Comparison of ENCODE assay signal across 11 mouse cellular contexts in the genomic region with DNA sequence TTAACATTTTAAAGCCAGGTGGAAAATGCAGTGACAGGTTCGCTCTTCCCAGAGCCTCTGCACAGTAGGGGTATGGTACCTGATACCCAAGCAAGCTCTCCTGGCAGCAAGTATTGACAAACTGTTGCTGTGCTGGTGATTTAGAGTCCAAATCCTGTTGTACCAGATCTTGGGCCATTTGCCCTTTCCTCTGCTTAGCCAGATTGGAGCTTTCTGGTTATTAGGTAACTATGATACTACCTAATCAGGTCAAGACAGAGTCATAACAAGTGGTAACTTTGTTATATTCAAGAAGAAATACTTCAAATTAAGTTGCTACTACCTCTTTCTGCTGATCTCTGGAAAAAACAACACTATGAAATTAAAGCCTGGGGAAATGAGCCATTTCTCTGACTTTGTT. TPM values are rescaled to one million over a fixed set of nuclear protein-coding genes. Genes with fewer than 3 reads are reported as not detected.
DNase-seq lines count a peak whose midpoint lies in the region; ATAC-seq and TF ChIP-seq lines count a peak whose summit lies in the region.
"Had no signal": no experiment of that assay in that cellular context is flagged by ENCODE, and none has a peak within 500 bp of the region (broad histone marks: within the 10 kb centered on the region; RNA-seq: fewer than 3 reads in every experiment).

No protein-coding gene starts in this region.

- DNase-seq in adipocyte (ENCODE audit: low spot score) = peak; percentile 36
- no peak for DNase-seq in liver, postnatal 0 days
- no peak for DNase-seq in cerebellum, adult 11-12 months
- DNase-seq in layer of hippocampus, postnatal 10 days (ENCODE audit: low spot score in 2 of 2) = no peak
- DNase-seq in right cerebral cortex, adult 18-20 months = no peak
- DNase-seq: cerebellum, adult 11 months; thymus, adult 2 months had no signal

- TF ChIP-seq CTCF in liver, postnatal 0 days (IDR thresholded peaks at IDR 0.05; ENCODE audit: low read depth) = no peak

- peaks cover 20% of the 10 kb centered on the region for H3K36me3 ChIP-seq in heart, embryonic 15.5 days
- H3K36me3 ChIP-seq in heart, embryonic 11.5 days (ENCODE audit: control insufficient read depth, insufficient read depth, low read length) = peaks cover 10% of the 10 kb centered on the region
- peaks cover 19% of the 10 kb centered on the region for H3K36me3 ChIP-seq in hindbrain, embryonic 13.5 days
- peaks cover 28% of the 10 kb centered on the region for H3K36me3 ChIP-seq in liver, postnatal 0 days (replicated peaks; ENCODE audit: insufficient read depth, low read length)

- WGBS in heart, embryonic 15.5 days = 85% methylated on average over 1 of the region's 1 CpGs
- 86% methylated on average over 1 of the region's 1 CpGs for WGBS in heart, embryonic 11.5 days (ENCODE audit: insufficient replicate concordance)
- WGBS in hindbrain, embryonic 13.5 days = 93% methylated on average over 1 of the region's 1 CpGs
- WGBS in liver, postnatal 0 days (ENCODE audit: insufficient replicate concordance) = 86% methylated on average over 1 of the region's 1 CpGs

- 0 out of 2 replicates have a peak overlapping the region, but pooled peaks have one; percentile 6 for H3K4me3 ChIP-seq in heart, embryonic 15.5 days
- no peak overlapping the region for H3K4me3 ChIP-seq in heart, embryonic 11.5 days (ENCODE audit: low read depth, low read length)
- H3K4me3 ChIP-seq in hindbrain, embryonic 13.5 days = peak overlapping the region; percentile 77; the same call in 1 of the 2 replicates
- H3K4me3 ChIP-seq in liver, postnatal 0 days (ENCODE audit: low read depth, low read length) = 0 out of 2 replicates have a peak overlapping the region, but pooled peaks have one; percentile 97

- no peak overlapping the region for H3K9ac ChIP-seq in heart, embryonic 15.5 days
- no peak overlapping the region for H3K9ac ChIP-seq in heart, embryonic 11.5 days (ENCODE audit: low read depth, low read length)
- H3K9ac ChIP-seq in hindbrain, embryonic 13.5 days = no peak overlapping the region
- H3K9ac ChIP-seq in liver, postnatal 0 days (replicated peaks) = no peak overlapping the region

- peak overlapping the region; percentile 95 for H3K4me2 ChIP-seq in heart, embryonic 15.5 days
- no peak overlapping the region for H3K4me2 ChIP-seq in heart, embryonic 11.5 days
- peak overlapping the region; percentile 91; the same call in 1 of the 2 replicates for H3K4me2 ChIP-seq in hindbrain, embryonic 13.5 days
- peak overlapping the region; percentile 98; the same call in 1 of the 2 replicates for H3K4me2 ChIP-seq in liver, postnatal 0 days (ENCODE audit: low read depth, low read length)

- ATAC-seq in heart, embryonic 15.5 days (replicated peaks; ENCODE audit: insufficient number of reproducible peaks, insufficient read depth, low FRiP score, low read depth) = no peak
- ATAC-seq in heart, embryonic 11.5 days (replicated peaks; ENCODE audit: insufficient number of reproducible peaks, low FRiP score, low TSS enrichment) = no peak
- ATAC-seq in hindbrain, embryonic 13.5 days (ENCODE audit: low FRiP score) = no peak
- ATAC-seq in liver, postnatal 0 days = no peak

- H3K9me3 ChIP-seq in heart, embryonic 15.5 days (replicated peaks) = no peaks in the 10 kb centered on the region
- no peaks in the 10 kb centered on the region for H3K9me3 ChIP-seq in heart, embryonic 11.5 days (replicated peaks; ENCODE audit: control insufficient read depth, low read length)
- H3K9me3 ChIP-seq in hindbrain, embryonic 13.5 days = no peaks in the 10 kb centered on the region
- H3K9me3 ChIP-seq in liver, postnatal 0 days (ENCODE audit: low read length) = no peaks in the 10 kb centered on the region

- TF ChIP-seq EP300 in liver, postnatal 0 days (IDR thresholded peaks at IDR 0.05; ENCODE audit: low read depth) = no peak

- peaks cover 25% of the 10 kb centered on the region for H3K4me1 ChIP-seq in heart, embryonic 15.5 days (replicated peaks)
- peaks cover 14% of the 10 kb centered on the region for H3K4me1 ChIP-seq in heart, embryonic 11.5 days (ENCODE audit: control insufficient read depth, insufficient read depth, low read length)
- H3K4me1 ChIP-seq in hindbrain, embryonic 13.5 days (replicated peaks) = peaks cover 28% of the 10 kb centered on the region
- H3K4me1 ChIP-seq in liver, postnatal 0 days (ENCODE audit: insufficient read depth) = peaks cover 18% of the 10 kb centered on the region

- no peaks in the 10 kb centered on the region for H3K27me3 ChIP-seq in heart, embryonic 15.5 days
- no peaks in the 10 kb centered on the region for H3K27me3 ChIP-seq in heart, embryonic 11.5 days (ENCODE audit: control insufficient read depth, insufficient read depth, low read length)
- H3K27me3 ChIP-seq in hindbrain, embryonic 13.5 days = no peaks in the 10 kb centered on the region
- H3K27me3 ChIP-seq in liver, postnatal 0 days (ENCODE audit: insufficient read depth, low read length) = no peaks in the 10 kb centered on the region

- no peak overlapping the region for H3K27ac ChIP-seq in heart, embryonic 15.5 days
- H3K27ac ChIP-seq in heart, embryonic 11.5 days (ENCODE audit: low read depth, low read length) = no peak overlapping the region
- no peak overlapping the region for H3K27ac ChIP-seq in hindbrain, embryonic 13.5 days
- H3K27ac ChIP-seq in liver, postnatal 0 days (ENCODE audit: low read depth) = no peak overlapping the region
- H3K27ac ChIP-seq: left cerebral cortex, adult 2 months had no signal

RNA-seq across cellular contexts. Expression of a gene that starts 1.6 kb away (rescaled TPM):
- polyA plus RNA-seq in heart, embryonic 15.5 days (2015; fragmentation: Nextera tagmentation; extraction: Ambion mirVana) = 28.9 and 30.9 TPM in 2 replicates
- 33.2 and 38.6 TPM in 2 replicates for polyA plus RNA-seq in heart, embryonic 11.5 days (2014; fragmentation: Nextera tagmentation; extraction: Ambion mirVana)
- polyA plus RNA-seq in hindbrain, embryonic 13.5 days (2015; fragmentation: Nextera tagmentation; extraction: Ambion mirVana) = 31.0 and 32.8 TPM in 2 replicates
- 20.0 and 21.3 TPM in 2 replicates for polyA plus RNA-seq in liver, postnatal 0 days (2015; fragmentation: Nextera tagmentation; extraction: Ambion mirVana)
- total RNA-seq in layer of hippocampus, postnatal 10 days (2021) = 10 to 100 TPM; 19.7 to 21.6 TPM

RNA-seq across cellular contexts. Expression of a gene that starts 1.6 kb away (rescaled TPM):
- polyA plus RNA-seq in heart, embryonic 15.5 days (2015; fragmentation: Nextera tagmentation; extraction: Ambion mirVana) = 2.4 and 4.7 TPM in 2 replicates
- 5.1 and 5.5 TPM in 2 replicates for polyA plus RNA-seq in heart, embryonic 11.5 days (2014; fragmentation: Nextera tagmentation; extraction: Ambion mirVana)
- 8.5 and 12.1 TPM in 2 replicates for polyA plus RNA-seq in hindbrain, embryonic 13.5 days (2015; fragmentation: Nextera tagmentation; extraction: Ambion mirVana)
- polyA plus RNA-seq in liver, postnatal 0 days (2015; fragmentation: Nextera tagmentation; extraction: Ambion mirVana) = 3.2 and 4.2 TPM in 2 replicates
- 1 to 10 TPM; 5.9 to 6.1 TPM for total RNA-seq in layer of hippocampus, postnatal 10 days (2021)

RNA-seq across cellular contexts. Expression of a gene that starts 16.5 kb away (rescaled TPM):
- 21.2 and 28.1 TPM in 2 replicates for polyA plus RNA-seq in heart, embryonic 15.5 days (2015; fragmentation: Nextera tagmentation; extraction: Ambion mirVana)
- polyA plus RNA-seq in heart, embryonic 11.5 days (2014; fragmentation: Nextera tagmentation; extraction: Ambion mirVana) = 29.4 and 36.7 TPM in 2 replicates
- polyA plus RNA-seq in hindbrain, embryonic 13.5 days (2015; fragmentation: Nextera tagmentation; extraction: Ambion mirVana) = 13.7 and 16.3 TPM in 2 replicates
- 37.3 and 40.6 TPM in 2 replicates for polyA plus RNA-seq in liver, postnatal 0 days (2015; fragmentation: Nextera tagmentation; extraction: Ambion mirVana)
- 10 to 100 TPM; 66.8 to 70.0 TPM for total RNA-seq in layer of hippocampus, postnatal 10 days (2021)

RNA-seq across cellular contexts. Expression of a gene that starts 33.7 kb away (rescaled TPM):
- 5.4 and 7.1 TPM in 2 replicates for polyA plus RNA-seq in heart, embryonic 15.5 days (2015; fragmentation: Nextera tagmentation; extraction: Ambion mirVana)
- polyA plus RNA-seq in heart, embryonic 11.5 days (2014; fragmentation: Nextera tagmentation; extraction: Ambion mirVana) = 6.6 and 7.2 TPM in 2 replicates
- 10.0 and 12.6 TPM in 2 replicates for polyA plus RNA-seq in hindbrain, embryonic 13.5 days (2015; fragmentation: Nextera tagmentation; extraction: Ambion mirVana)
- 3.3 and 3.9 TPM in 2 replicates for polyA plus RNA-seq in liver, postnatal 0 days (2015; fragmentation: Nextera tagmentation; extraction: Ambion mirVana)
- 1 to 10 TPM; 6.1 to 7.7 TPM for total RNA-seq in layer of hippocampus, postnatal 10 days (2021)

RNA-seq across cellular contexts. Expression of a gene that starts 34.0 kb away (rescaled TPM):
- 0.94 TPM in 1 of 2 replicates, not detected in the other for polyA plus RNA-seq in heart, embryonic 15.5 days (2015; fragmentation: Nextera tagmentation; extraction: Ambion mirVana)
- polyA plus RNA-seq in heart, embryonic 11.5 days (2014; fragmentation: Nextera tagmentation; extraction: Ambion mirVana) = not detected in 2 replicates
- 1.3 and 1.6 TPM in 2 replicates for polyA plus RNA-seq in hindbrain, embryonic 13.5 days (2015; fragmentation: Nextera tagmentation; extraction: Ambion mirVana)
- polyA plus RNA-seq in liver, postnatal 0 days (2015; fragmentation: Nextera tagmentation; extraction: Ambion mirVana) = 1.8 and 1.9 TPM in 2 replicates
- total RNA-seq in layer of hippocampus, postnatal 10 days (2021) = not detected
- total RNA-seq: left cerebral cortex, adult 2 months had no signal
- polyA plus RNA-seq: thymus, adult 2 months had no signal
